Mouse (Mus musculus) neural tube, embryonic 15.5 days (tissue): ENCODE data around the gene Upk3bl. TPM values are rescaled to one million over a fixed set of nuclear protein-coding genes. Genes with fewer than 3 reads are reported as not detected.

Experiments
- ATAC-seq: fragments of 200-750 bp; cut with Nextera tagmentation; 2 replicates; pipeline ENCODE4 v1.8.0; 2017; ENCODE audit warnings: mild to moderate bottlenecking, moderate TSS enrichment, moderate library complexity; ENCODE audit not compliant: low FRiP score
- H3K27ac ChIP-seq: fragments of 300-500 bp; sonication (generic); replicated peaks from 2 replicates; pipeline ENCODE4 v1.5.1; 2015; ENCODE audit warnings: mild to moderate bottlenecking, inconsistent platforms
- H3K27me3 ChIP-seq: fragments of 300-500 bp; sonication (generic); replicated peaks from 2 replicates; pipeline ENCODE4 v1.6.1; 2015; ENCODE audit warnings: inconsistent platforms
- H3K36me3 ChIP-seq: fragments of 300-500 bp; sonication (generic); 2 replicates; pipeline ENCODE4 v1.6.1; 2015; ENCODE audit warnings: inconsistent platforms
- H3K4me1 ChIP-seq: fragments of 300-500 bp; sonication (generic); 2 replicates; pipeline ENCODE4 v1.6.1; 2015; ENCODE audit warnings: inconsistent platforms
- H3K4me2 ChIP-seq: fragments of 300-500 bp; sonication (generic); 2 replicates; pipeline ENCODE4 v1.6.1; 2015; ENCODE audit warnings: inconsistent platforms, mild to moderate bottlenecking, moderate library complexity
- H3K4me3 ChIP-seq: fragments of 300-500 bp; sonication (generic); replicated peaks from 2 replicates; pipeline ENCODE4 v1.5.1; 2015; ENCODE audit warnings: mild to moderate bottlenecking, inconsistent platforms
- H3K9ac ChIP-seq: fragments of 300-500 bp; sonication (generic); replicated peaks from 2 replicates; pipeline ENCODE4 v1.6.1; 2015; ENCODE audit warnings: mild to moderate bottlenecking, inconsistent platforms
- H3K9me3 ChIP-seq: fragments of 300-500 bp; sonication (generic); replicated peaks from 2 replicates; pipeline ENCODE4 v1.6.1; 2016; ENCODE audit warnings: inconsistent platforms
- WGBS: fragments of 180-500 bp; shearing (Covaris S2); methylation state at CpG from one replicate; pipeline ENCODE4 v1.1.7; 2015; ENCODE audit warnings: mixed read lengths; 5-methylcytosine and 5-hydroxymethylcytosine counted together
- polyA plus RNA-seq: library from polyadenylated mRNA; unstranded; fragments of >200 nt; fragmentation: Nextera tagmentation; extraction: Ambion mirVana; gene quantifications from 2 replicates; pipeline ENCODE4 v1.2.1, GENCODE M21; 2015

The Upk3bl gene
- polyA plus RNA-seq, 1 experiment from 2014 or later, result not detected

- H3K4me1 ChIP-seq, result no peaks in the 10 kb centered on the region
- ATAC-seq, result no peak
- H3K27me3 ChIP-seq, result no peaks in the 10 kb centered on the region
- no peaks in the 10 kb centered on the region for H3K9me3 ChIP-seq
- WGBS, result 80% methylated on average over 11 of the region's 11 CpGs
- H3K27ac ChIP-seq, result no peak overlapping the region
- H3K9ac ChIP-seq, result no peak overlapping the region
- no peak overlapping the region for H3K4me3 ChIP-seq
- peaks cover 51% of the 10 kb centered on the region for H3K36me3 ChIP-seq
- H3K4me2 ChIP-seq, result no peak overlapping the region
Measured at GRCm38 (mm10) chr5:136027612-136028311, 26.5 kb upstream of the Upk3bl start.

- H3K4me1 ChIP-seq, result no peaks in the 10 kb centered on the region
- H3K4me3 ChIP-seq, result no peak overlapping the region
- no peak overlapping the region for H3K9ac ChIP-seq
- H3K9me3 ChIP-seq, result no peaks in the 10 kb centered on the region
- ATAC-seq, result no peak
- no peaks in the 10 kb centered on the region for H3K27me3 ChIP-seq
- WGBS, result 84% methylated on average over 4 of the region's 4 CpGs
- H3K36me3 ChIP-seq, result peaks cover 31% of the 10 kb centered on the region; the same call in 1 of the 2 replicates
- H3K4me2 ChIP-seq, result no peak overlapping the region
- H3K27ac ChIP-seq, result no peak overlapping the region
Measured at GRCm38 (mm10) chr5:136034868-136035267, 19.4 kb upstream of the Upk3bl start.

DNA sequence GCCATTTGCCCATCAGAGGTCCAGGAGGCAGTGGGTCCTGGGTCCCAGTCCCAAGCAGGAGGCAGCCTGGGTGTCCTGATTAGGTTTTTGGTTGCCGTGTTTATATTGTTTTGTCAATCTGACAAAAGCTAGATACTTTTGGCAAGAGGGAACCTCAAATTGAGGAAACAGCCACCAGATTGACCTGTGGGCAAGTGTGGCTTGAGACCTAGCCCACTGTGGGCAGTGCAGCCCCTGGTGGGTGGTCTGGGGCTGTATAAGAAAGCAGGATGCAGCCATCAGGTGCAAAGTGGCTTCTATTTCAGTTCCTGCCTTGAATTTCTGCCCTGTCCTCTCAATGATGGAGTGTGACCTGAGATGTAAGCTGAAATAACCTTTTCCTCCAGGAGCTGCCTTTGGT is 19.0 kb upstream of the Upk3bl start:
- no peak overlapping the region for H3K4me3 ChIP-seq
- peaks cover 26% of the 10 kb centered on the region; the same call in 1 of the 2 replicates for H3K36me3 ChIP-seq
- no peak overlapping the region for H3K27ac ChIP-seq
- H3K27me3 ChIP-seq, result no peaks in the 10 kb centered on the region
- H3K9me3 ChIP-seq, result no peaks in the 10 kb centered on the region
- 78% methylated on average over 1 of the region's 1 CpGs for WGBS
- ATAC-seq, result no peak
- no peak overlapping the region for H3K9ac ChIP-seq
- no peaks in the 10 kb centered on the region for H3K4me1 ChIP-seq
- H3K4me2 ChIP-seq, result no peak overlapping the region

- no peak overlapping the region for H3K27ac ChIP-seq
- peaks cover 13% of the 10 kb centered on the region; the same call in 1 of the 2 replicates for H3K36me3 ChIP-seq
- no peaks in the 10 kb centered on the region for H3K27me3 ChIP-seq
- WGBS, result 83% methylated on average over 1 of the region's 1 CpGs
- no peak overlapping the region for H3K4me2 ChIP-seq
- no peaks in the 10 kb centered on the region for H3K4me1 ChIP-seq
- no peak for ATAC-seq
- no peaks in the 10 kb centered on the region for H3K9me3 ChIP-seq
- H3K4me3 ChIP-seq, result no peak overlapping the region
- no peak overlapping the region for H3K9ac ChIP-seq
Measured at GRCm38 (mm10) chr5:136036667-136037066, 17.6 kb upstream of the Upk3bl start.

GRCm38 (mm10) chr5:136038258-136039214 is 15.8 kb upstream of the Upk3bl start, which contains the start of gene Upk3b:
Upk3b (plus strand) TSS chr5:136038496.
- Histone ChIP-seq H3K4me3 (no peak within 1 kb of the TSS), H3K4me1 (no peaks in the 10 kb centered on the region), H3K27me3 (no peaks in the 10 kb centered on the region), H3K4me2 (no peak within 1 kb of the TSS), H3K36me3 (no peaks in the 10 kb centered on the region), H3K27ac (no peak within 1 kb of the TSS), H3K9ac (no peak within 1 kb of the TSS), H3K9me3 (no peaks in the 10 kb centered on the region)
- WGBS, result 89% methylated on average over 17 of the region's 17 CpGs
- no peak for ATAC-seq

GRCm38 (mm10) chr5:136040210-136040609 is 14.1 kb upstream of the Upk3bl start:
- no peak overlapping the region; the same call in 1 of the 2 replicates for H3K4me2 ChIP-seq

DNA sequence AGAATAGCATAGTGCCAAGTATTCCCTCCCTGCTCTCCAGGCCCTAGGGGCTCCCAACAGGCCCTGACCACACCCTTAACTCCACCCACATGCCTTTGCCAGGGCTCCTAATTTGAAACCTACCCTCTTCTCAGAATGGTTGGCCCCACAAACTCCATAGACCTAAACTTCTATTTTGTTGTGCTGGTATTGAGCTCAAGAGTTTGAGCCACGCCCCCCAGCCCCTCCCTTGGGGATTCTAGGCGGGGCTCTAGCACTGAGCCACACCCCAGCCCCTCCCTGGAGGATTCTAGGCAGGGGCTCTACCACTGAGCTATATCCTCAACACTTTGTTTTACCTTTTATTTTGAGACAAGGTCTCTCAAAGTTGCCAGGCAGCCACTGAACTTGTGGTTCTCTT is 13.0 kb upstream of the Upk3bl start:
- H3K27ac ChIP-seq, result no peak overlapping the region
- WGBS, result 58% methylated on average over 2 of the region's 2 CpGs
- no peaks in the 10 kb centered on the region for H3K36me3 ChIP-seq
- ATAC-seq, result no peak
- H3K4me3 ChIP-seq, result no peak overlapping the region
- H3K4me1 ChIP-seq, result peaks cover 2% of the 10 kb centered on the region; the same call in 1 of the 2 replicates
- no peak overlapping the region for H3K4me2 ChIP-seq
- no peaks in the 10 kb centered on the region for H3K9me3 ChIP-seq
- H3K9ac ChIP-seq, result no peak overlapping the region
- no peaks in the 10 kb centered on the region for H3K27me3 ChIP-seq

More at GRCm38 (mm10) chr5:136040210-136040609, 14.1 kb upstream of the Upk3bl start:
- ATAC-seq, result no peak
- H3K36me3 ChIP-seq, result no peaks in the 10 kb centered on the region
- H3K27me3 ChIP-seq, result no peaks in the 10 kb centered on the region
- 45% methylated on average over 5 of the region's 5 CpGs for WGBS
- no peaks in the 10 kb centered on the region for H3K9me3 ChIP-seq
- H3K4me1 ChIP-seq, result no peaks in the 10 kb centered on the region
- H3K27ac ChIP-seq, result no peak overlapping the region
- H3K4me3 ChIP-seq, result no peak overlapping the region
- H3K9ac ChIP-seq, result no peak overlapping the region

GRCm38 (mm10) chr5:136041666-136042065 is 12.6 kb upstream of the Upk3bl start:
- H3K4me3 ChIP-seq, result no peak overlapping the region
- H3K4me2 ChIP-seq, result no peak overlapping the region
- H3K4me1 ChIP-seq, result peaks cover 2% of the 10 kb centered on the region; the same call in 1 of the 2 replicates
- no peaks in the 10 kb centered on the region for H3K27me3 ChIP-seq
- 96% methylated on average over 8 of the region's 8 CpGs for WGBS
- H3K9me3 ChIP-seq, result no peaks in the 10 kb centered on the region
- no peaks in the 10 kb centered on the region for H3K36me3 ChIP-seq
- no peak overlapping the region for H3K9ac ChIP-seq
- no peak overlapping the region for H3K27ac ChIP-seq
- no peak for ATAC-seq

DNA sequence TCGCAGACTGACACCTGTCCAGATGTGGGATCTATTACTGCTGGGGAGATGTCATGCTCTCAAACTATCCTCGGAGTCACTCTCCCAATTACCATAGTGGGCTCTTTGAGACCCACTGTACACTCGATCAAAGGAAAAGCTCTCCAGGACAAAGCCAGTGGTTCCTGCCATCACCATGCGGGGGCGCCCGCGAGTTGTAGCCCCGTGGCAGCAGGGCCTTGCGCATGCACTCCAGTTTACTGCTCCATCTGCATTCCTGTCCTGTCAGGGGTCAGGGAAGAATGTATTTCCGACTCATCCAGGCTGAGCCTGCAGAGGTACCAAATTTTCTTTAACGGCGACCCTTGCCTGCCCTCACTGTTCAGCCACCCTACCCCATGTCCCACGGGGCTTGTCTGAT is 9.4 kb upstream of the Upk3bl start:
- WGBS, result 74% methylated on average over 13 of the region's 13 CpGs

GRCm38 (mm10) chr5:136045408-136045807 is 8.9 kb upstream of the Upk3bl start:
- Histone ChIP-seq H3K4me3 (no peak overlapping the region), H3K27me3 (no peaks in the 10 kb centered on the region), H3K9me3 (no peaks in the 10 kb centered on the region), H3K9ac (no peak overlapping the region), H3K4me2 (no peak overlapping the region), H3K27ac (no peak overlapping the region), H3K4me1 (peaks cover 2% of the 10 kb centered on the region; the same call in 1 of the 2 replicates), H3K36me3 (no peaks in the 10 kb centered on the region)
- 34% methylated on average over 9 of the region's 9 CpGs for WGBS
- no peak for ATAC-seq

More for the DNA sequence above, 9.4 kb upstream of the Upk3bl start:
- Histone ChIP-seq H3K4me3 (no peak overlapping the region), H3K4me1 (peaks cover 2% of the 10 kb centered on the region; the same call in 1 of the 2 replicates), H3K9ac (no peak overlapping the region), H3K27ac (no peak overlapping the region), H3K36me3 (no peaks in the 10 kb centered on the region), H3K27me3 (no peaks in the 10 kb centered on the region), H3K4me2 (no peak overlapping the region), H3K9me3 (no peaks in the 10 kb centered on the region)
- no peak for ATAC-seq

DNA sequence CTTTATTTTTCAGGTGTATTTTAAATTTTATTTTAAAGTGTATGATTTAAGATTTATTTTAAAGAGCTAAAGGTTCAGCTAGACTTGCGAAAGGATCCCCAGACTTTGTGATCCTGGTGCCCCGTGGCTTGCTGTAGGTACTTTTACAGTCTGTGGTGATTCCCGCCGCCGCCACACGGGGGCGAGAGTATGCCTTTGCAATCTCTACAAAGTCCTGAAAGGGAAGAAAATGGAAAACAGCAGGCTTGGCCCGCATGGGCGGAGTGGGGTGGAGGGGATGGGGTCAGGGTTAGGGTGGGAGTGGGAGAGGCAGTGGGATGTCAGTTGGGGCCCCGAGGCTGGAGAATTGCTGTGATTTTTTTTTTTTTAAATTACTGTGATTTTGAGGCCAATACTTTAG is 8.3 kb upstream of the Upk3bl start:
- H3K36me3 ChIP-seq, result no peaks in the 10 kb centered on the region
- WGBS, result 4% methylated on average over 10 of the region's 10 CpGs
- no peaks in the 10 kb centered on the region for H3K9me3 ChIP-seq
- no peak overlapping the region for H3K4me3 ChIP-seq
- no peak overlapping the region for H3K4me2 ChIP-seq
- peaks cover 2% of the 10 kb centered on the region; the same call in 1 of the 2 replicates for H3K4me1 ChIP-seq
- ATAC-seq, result no peak
- no peak overlapping the region for H3K9ac ChIP-seq
- H3K27me3 ChIP-seq, result no peaks in the 10 kb centered on the region
- no peak overlapping the region for H3K27ac ChIP-seq
